Comparison of ENCODE assay signal across 11 mouse cellular contexts in genomic region chrX:17724990-17725779, GRCm38 (mm10).
DNase-seq lines count a peak whose midpoint lies in the region; ATAC-seq and TF ChIP-seq lines count a peak whose summit lies in the region.
"Had no signal": no experiment of that assay in that cellular context is flagged by ENCODE, and none has a peak within 500 bp of the region (broad histone marks: within the 10 kb centered on the region; RNA-seq: fewer than 3 reads in every experiment).

No protein-coding gene starts in this region.

- no peak overlapping the region for H3K4me2 ChIP-seq in forebrain, embryonic 11.5 days (ENCODE audit: low read depth, low read length, severe bottlenecking)
- H3K4me2 ChIP-seq: liver, embryonic 13.5 days had no signal

- no peak for TF ChIP-seq POLR2A in brain, embryonic 14.5 days (IDR thresholded peaks at IDR 0.05; ENCODE audit: borderline replicate concordance, extremely low read depth, insufficient read depth, insufficient read length, poor library complexity, severe bottlenecking)

- ATAC-seq in forebrain, embryonic 11.5 days (replicated peaks; ENCODE audit: low FRiP score) = peak; percentile 89
- no peak for ATAC-seq in megakaryocyte, adult 5-6 weeks (ENCODE audit: poor library complexity, severe bottlenecking)

- no peaks in the 10 kb centered on the region for H3K27me3 ChIP-seq in forebrain, embryonic 11.5 days (ENCODE audit: control insufficient read depth, insufficient read depth, low read length)
- no peaks in the 10 kb centered on the region for H3K27me3 ChIP-seq in heart, embryonic 10.5 days (ENCODE audit: insufficient read depth, poor library complexity, severe bottlenecking)
- H3K27me3 ChIP-seq: liver, embryonic 13.5 days had no signal

- H3K9ac ChIP-seq in forebrain, embryonic 11.5 days (ENCODE audit: low read length) = no peak overlapping the region
- H3K9ac ChIP-seq: liver, embryonic 13.5 days had no signal

- WGBS in forebrain, embryonic 11.5 days = 31% methylated on average over 7 of the region's 7 CpGs
- WGBS in heart, embryonic 10.5 days = 53% methylated on average over 7 of the region's 7 CpGs

- DNase-seq in ES-CJ7 (ENCODE audit: low read depth, low spot score) = peak; percentile 91
- peak; percentile 66 for DNase-seq in brain, embryonic 14.5 days (ENCODE audit: low read depth)
- peak; percentile 49 for DNase-seq in forebrain, embryonic 11.5 days (ENCODE audit: low spot score)
- peak; percentile 18 for DNase-seq in mesoderm, embryonic 11.5 days (ENCODE audit: low read depth, low spot score)
- no peak for DNase-seq in ovary, adult 18-20 months (ENCODE audit: low spot score)
- DNase-seq in heart, embryonic 10.5 days (ENCODE audit: low spot score) = no peak
- DNase-seq in retina, embryonic 14.5 days (ENCODE audit: low spot score) = no peak
- DNase-seq: liver, embryonic 13.5 days; right cerebral cortex, adult 18-20 months had no signal

- no peaks in the 10 kb centered on the region for H3K36me3 ChIP-seq in forebrain, embryonic 11.5 days (ENCODE audit: control insufficient read depth, insufficient read depth, low read length)
- H3K36me3 ChIP-seq in heart, embryonic 10.5 days = no peaks in the 10 kb centered on the region
- H3K36me3 ChIP-seq: liver, embryonic 13.5 days had no signal

- no peak overlapping the region for H3K4me3 ChIP-seq in forebrain, embryonic 11.5 days (ENCODE audit: low read depth, low read length)
- H3K4me3 ChIP-seq in heart, embryonic 10.5 days = no peak overlapping the region
- H3K4me3 ChIP-seq: liver, embryonic 13.5 days had no signal

- no peak overlapping the region for H3K27ac ChIP-seq in forebrain, embryonic 11.5 days (ENCODE audit: low read depth, low read length)
- H3K27ac ChIP-seq in heart, embryonic 10.5 days = no peak overlapping the region
- H3K27ac ChIP-seq: kidney, postnatal 0 days; liver, embryonic 13.5 days had no signal

- no peaks in the 10 kb centered on the region for H3K4me1 ChIP-seq in forebrain, embryonic 11.5 days (replicated peaks; ENCODE audit: control insufficient read depth, insufficient read depth, low read length)
- H3K4me1 ChIP-seq in heart, embryonic 10.5 days = no peaks in the 10 kb centered on the region
- H3K4me1 ChIP-seq: liver, embryonic 13.5 days had no signal

- no peak for TF ChIP-seq CTCF in brain, embryonic 14.5 days (IDR thresholded peaks at IDR 0.05; ENCODE audit: borderline replicate concordance, extremely low read depth, insufficient read depth, insufficient read length)

- H3K9me3 ChIP-seq in forebrain, embryonic 11.5 days (ENCODE audit: control insufficient read depth, low read length) = no peaks in the 10 kb centered on the region
- no peaks in the 10 kb centered on the region for H3K9me3 ChIP-seq in heart, embryonic 10.5 days
- H3K9me3 ChIP-seq: liver, embryonic 13.5 days had no signal

Comparison
In these comparisons a context has a peak if more than half of its experiments do, and no peak if none do; other contexts are left out.
1. DNase-seq: peak in ES-CJ7 (single experiment), brain, embryonic 14.5 days (single experiment), forebrain, embryonic 11.5 days (single experiment) and mesoderm, embryonic 11.5 days (single experiment); none in ovary, adult 18-20 months (single experiment), heart, embryonic 10.5 days (single experiment) and retina, embryonic 14.5 days (single experiment).